Mouse (Mus musculus) left cerebral cortex, adult 2 months (tissue): ENCODE measurements around the gene Lekr1. TPM values are rescaled to one million over a fixed set of nuclear protein-coding genes. Genes with fewer than 3 reads are reported as not detected.

Experiments
- DNase-seq, 2 experiments: peaks; one replicate each; pipeline ENCODE4 v3.0.0; 2021 to 2022; ENCODE audit warnings: low spot score in 2 of 2, mixed read lengths in 1 of 2; ENCODE audit errors: extremely low spot score in 1 of 2
- H3K27ac ChIP-seq: fragments of 200-600 bp; 2 replicates; pipeline ENCODE4 v1.8.1; 2022
- H3K4me3 ChIP-seq: fragments of 200-600 bp; 2 replicates; pipeline ENCODE4 v1.8.1; 2022
- CTCF ChIP-seq: fragments of 200-600 bp; IDR thresholded peaks from 2 replicates; pipeline ENCODE4 v1.8.1; 2022; ENCODE audit warnings: antibody characterized with exemption, mild to moderate bottlenecking, moderate library complexity
- intact Hi-C: fragments of 180-260 bp; cut with DNase I; formaldehyde crosslinking; loops from one replicate; pipeline ENCODE4 v1.15.1; 2025
- total RNA-seq, 2 experiments: library from RNA; stranded (reverse); gene quantifications; 2 replicates each; pipeline ENCODE4 v1.2.3; 2021

The Lekr1 gene
- total RNA-seq, 2 experiments from 2014 or later = 6.4 to 6.5 TPM

GRCm38 (mm10) chr3:65637313-65637712 lies 28.7 kb upstream of the Lekr1 start:
- no peak for DNase-seq
- TF ChIP-seq CTCF = no peak
- Histone ChIP-seq H3K27ac (no peak overlapping the region), H3K4me3 (no peak overlapping the region)
- intact Hi-C loops = no loop called here

DNA sequence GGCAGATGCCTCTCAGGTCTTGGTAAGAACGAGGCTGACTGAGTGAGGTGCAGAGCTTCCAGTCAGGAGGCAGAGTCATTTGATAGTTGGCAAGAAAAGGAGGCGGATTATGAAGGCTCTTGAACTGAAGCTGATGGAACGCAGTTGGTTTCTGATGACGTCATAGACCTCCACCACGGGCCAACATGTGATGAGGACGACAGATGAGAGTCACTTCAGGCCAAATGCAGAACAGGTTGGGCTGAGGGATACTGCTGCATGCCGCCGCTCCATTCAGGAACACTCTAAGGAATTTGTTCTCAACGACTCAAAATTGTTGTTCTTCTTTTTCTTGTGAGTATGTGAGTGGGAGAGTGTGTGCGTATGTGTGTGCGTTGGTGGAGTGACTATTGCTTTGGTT lies 27.1 kb upstream of the Lekr1 start:
- Histone ChIP-seq H3K4me3 (no peak overlapping the region), H3K27ac (no peak overlapping the region)
- intact Hi-C loops = no loop called here
- DNase-seq = no peak
- no peak for TF ChIP-seq CTCF

DNA sequence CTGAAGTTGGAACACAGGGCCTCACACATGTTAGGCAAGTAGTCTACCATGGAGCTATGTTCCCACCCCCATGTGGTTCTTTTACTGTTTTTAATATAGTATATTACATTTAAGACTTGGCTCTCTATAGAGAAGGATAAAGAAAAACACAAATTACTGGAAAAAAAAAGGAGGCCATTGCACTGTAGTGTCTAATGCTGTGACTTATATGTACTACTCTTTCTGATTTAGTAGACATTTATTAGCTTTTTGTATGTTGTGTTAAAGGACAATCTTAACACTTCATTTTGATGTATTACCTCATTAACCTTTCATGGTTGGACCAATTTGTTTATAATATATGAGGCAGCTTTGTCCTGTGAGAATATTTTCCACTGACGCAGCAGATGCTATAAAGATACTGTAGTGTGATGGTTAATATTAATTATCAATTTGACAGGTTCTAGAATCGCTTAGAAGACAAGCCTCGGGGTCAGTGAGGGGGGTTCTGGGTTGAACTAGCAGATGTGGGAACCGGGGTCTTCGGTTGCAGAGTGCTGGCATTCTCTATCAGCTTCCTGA lies 26.5 kb upstream of the Lekr1 start:
- no peak for TF ChIP-seq CTCF
- intact Hi-C loops = no loop called here
- DNase-seq = no peak
- Histone ChIP-seq H3K27ac (no peak overlapping the region), H3K4me3 (no peak overlapping the region)

DNA sequence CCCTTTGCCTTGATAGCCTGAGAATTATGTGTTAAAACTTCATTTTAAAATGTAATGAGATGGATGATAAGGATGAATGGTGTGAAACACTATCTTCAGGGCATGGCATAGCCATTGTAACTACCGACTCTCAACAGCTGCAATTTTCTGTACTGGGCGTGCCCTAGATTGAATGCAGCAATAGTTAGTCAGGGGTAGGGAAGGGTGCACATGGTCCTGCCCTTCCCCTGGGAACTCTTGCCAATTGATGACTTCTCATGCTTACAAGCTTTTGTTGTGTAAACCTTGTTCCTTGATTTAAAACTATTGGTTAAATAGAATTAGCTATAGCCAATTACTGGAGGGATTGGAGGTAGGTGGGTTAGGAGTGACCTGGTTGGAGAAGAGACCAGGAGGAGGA lies 23.1 kb upstream of the Lekr1 start:
- H3K27ac ChIP-seq = no peak overlapping the region
- H3K4me3 ChIP-seq = no peak overlapping the region
- DNase-seq = no peak
- no peak for TF ChIP-seq CTCF
- intact Hi-C loops = no loop called here

DNA sequence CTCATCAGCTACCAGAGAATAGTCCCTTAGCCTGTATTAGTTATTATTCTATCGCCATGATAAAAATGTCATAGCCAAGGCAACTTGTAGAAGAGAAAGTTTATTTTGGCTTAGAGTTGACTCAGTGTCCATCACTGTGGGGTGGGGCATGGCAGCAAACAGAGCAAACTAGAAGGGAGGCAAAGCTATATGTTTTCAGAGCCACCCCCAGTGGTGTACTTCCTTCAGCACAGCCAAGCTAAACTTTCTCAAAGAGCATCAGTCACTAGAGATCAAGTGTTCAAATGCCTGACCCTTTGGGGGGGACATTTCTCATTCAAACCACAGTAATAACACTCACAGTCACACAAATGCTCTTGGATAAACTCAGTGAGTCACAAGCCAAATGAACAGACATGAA lies 22.4 kb upstream of the Lekr1 start:
- Histone ChIP-seq H3K4me3 (no peak overlapping the region), H3K27ac (no peak overlapping the region)
- DNase-seq = no peak
- TF ChIP-seq CTCF = no peak
- intact Hi-C loops = no loop called here

- no peak for TF ChIP-seq CTCF
- Histone ChIP-seq H3K4me3 (no peak overlapping the region), H3K27ac (no peak overlapping the region)
- intact Hi-C loops = no loop called here
- no peak for DNase-seq
These were observed 18.4 kb upstream of the Lekr1 start for GRCm38 (mm10) chr3:65647592-65647991.

DNA sequence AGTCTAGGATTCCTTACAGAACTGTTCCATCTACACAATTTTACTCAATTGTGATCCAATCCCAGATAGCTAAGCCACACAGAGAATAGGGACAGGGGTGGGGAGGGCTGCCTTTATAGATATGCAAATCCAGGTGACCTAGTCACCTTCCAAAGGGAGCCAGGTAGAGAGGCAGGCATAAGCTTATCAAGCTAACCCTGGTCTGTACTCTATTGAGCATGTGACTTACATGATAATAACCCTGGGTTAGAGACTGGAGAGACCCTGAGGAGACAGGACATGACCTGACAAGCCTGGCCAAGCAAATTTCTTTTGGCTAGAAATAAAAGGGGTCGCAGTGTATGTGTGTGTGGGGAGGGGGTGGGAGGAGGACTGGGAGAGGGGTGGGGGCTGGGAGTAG lies 17.1 kb upstream of the Lekr1 start:
- Histone ChIP-seq H3K4me3 (no peak overlapping the region), H3K27ac (no peak overlapping the region)
- DNase-seq = no peak
- TF ChIP-seq CTCF = no peak
- intact Hi-C loops = no loop called here

DNA sequence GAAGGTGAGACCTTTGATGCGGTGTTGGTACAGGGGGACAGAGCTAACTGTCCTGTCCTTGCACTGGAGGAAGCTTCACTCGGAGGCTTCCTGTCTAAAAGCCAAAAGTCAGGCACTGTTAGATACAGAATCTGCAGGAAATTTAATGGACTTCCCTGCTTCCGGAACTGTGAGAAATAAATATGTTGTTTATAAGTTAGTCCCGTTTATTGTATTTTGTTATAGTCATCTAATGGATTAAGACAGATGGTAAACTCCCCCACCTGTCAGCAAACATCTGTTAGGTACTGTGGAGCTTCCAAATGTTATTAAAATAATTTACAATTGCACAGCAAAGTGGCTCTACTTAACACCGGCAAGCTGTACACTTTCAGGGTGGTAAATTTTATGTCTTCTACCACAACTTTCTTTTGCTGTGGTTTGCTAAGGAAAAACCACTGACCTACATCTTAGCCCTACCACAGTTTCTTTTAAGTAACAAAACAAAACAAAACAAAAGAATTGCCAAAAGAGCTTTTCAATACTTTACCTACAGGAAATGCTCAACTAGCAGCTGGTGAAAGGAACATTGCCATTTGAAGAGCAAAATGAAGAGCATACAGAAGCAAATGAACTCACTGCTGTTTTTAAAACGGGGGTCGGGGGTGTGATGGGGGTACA lies 15.7 kb upstream of the Lekr1 start:
- no peak for TF ChIP-seq CTCF
- intact Hi-C loops = no loop called here

GRCm38 (mm10) chr3:65654541-65655206 lies 11.4 kb upstream of the Lekr1 start:
- no peak for TF ChIP-seq CTCF
- Histone ChIP-seq H3K27ac (no peak overlapping the region), H3K4me3 (no peak overlapping the region)
- no peak for DNase-seq
- intact Hi-C loops = loop anchor here (5.0 kb wide), 2 partner anchors 67 to 262 kb away; partner anchors contain the start of gene Ssr3

More for the DNA sequence above, 15.7 kb upstream of the Lekr1 start:
- no peak for DNase-seq
- Histone ChIP-seq H3K4me3 (no peak overlapping the region), H3K27ac (no peak overlapping the region)

DNA sequence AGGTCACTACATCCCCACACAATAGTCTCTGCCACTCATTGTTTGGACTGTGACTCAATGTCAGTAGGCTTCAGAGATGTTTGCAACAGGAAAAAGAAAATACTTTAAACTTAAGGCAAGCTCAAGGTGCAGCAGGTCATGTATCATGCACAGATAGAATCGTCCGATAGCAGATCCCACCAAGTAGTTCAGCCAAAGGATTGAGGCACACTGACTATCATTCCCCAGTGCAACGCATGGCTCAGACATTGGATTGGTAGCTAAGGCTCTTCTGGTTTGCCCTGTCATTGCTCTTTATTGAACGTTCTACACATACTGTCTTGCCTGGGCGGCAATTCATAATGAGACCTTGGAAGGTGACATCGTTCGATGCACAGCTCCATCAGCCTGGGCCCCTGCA lies 9.6 kb upstream of the Lekr1 start:
- no peak overlapping the region for H3K27ac ChIP-seq
- DNase-seq = no peak
- no peak for TF ChIP-seq CTCF
- H3K4me3 ChIP-seq = no peak overlapping the region
- intact Hi-C loops = loop anchor here (5.0 kb wide), 2 partner anchors 69 to 264 kb away; partner anchors contain the start of gene Ssr3

DNA sequence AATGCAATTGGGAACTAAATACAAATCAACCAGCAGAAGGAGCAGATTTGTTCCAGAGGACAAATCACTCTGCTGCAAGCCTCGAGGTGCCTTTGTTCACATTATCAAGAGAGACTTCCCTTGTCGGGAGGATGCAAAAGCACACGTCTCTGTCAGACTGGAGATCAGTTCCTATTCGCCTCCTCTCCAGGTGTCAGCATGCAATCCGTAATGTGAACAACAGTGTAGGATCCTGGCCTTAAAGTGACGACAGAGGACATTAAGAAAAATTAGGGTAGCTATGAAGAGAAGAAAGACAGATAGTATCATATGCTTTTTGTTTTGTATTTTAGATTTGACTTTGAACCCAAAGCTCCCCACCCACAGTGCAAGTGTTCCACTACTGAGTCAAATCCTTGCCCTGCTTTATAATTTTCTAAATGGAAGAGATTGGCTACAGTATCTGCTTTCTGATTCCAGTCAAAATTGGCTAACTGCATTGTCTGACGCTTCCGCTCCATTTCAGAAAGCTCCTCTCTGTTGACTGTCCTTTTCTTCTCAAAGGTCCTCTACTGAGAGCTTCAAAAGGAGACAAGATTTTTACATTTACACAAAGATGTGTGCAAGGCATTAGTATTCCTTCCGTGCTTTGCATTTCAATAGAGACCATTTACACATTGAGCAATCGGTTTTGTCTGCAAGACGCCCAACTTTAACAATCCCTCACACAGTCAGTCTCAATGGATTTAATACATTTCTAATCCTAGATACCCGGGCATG lies 8.9 kb upstream of the Lekr1 start:
- intact Hi-C loops = loop anchor here (5.0 kb wide), 2 partner anchors 70 to 265 kb away; partner anchors contain the start of gene Ssr3

GRCm38 (mm10) chr3:65658081-65658612 lies 7.9 kb upstream of the Lekr1 start:
- intact Hi-C loops = loop anchor here (2.0 to 5.0 kb wide), 3 partner anchors 53 to 266 kb away; partner anchors contain the start of gene Ssr3
- no peak for DNase-seq
- no peak for TF ChIP-seq CTCF

More for the DNA sequence above, 8.9 kb upstream of the Lekr1 start:
- H3K27ac ChIP-seq = no peak overlapping the region
- no peak overlapping the region for H3K4me3 ChIP-seq
- no peak for TF ChIP-seq CTCF
- no peak for DNase-seq

More at GRCm38 (mm10) chr3:65658081-65658612, 7.9 kb upstream of the Lekr1 start:
- Histone ChIP-seq H3K4me3 (peak overlapping the region; percentile 67), H3K27ac (peak overlapping the region; percentile 88)
